Mouse (Mus musculus): ENCODE measurements at regions not wholly inside any gene's neighbourhood (a gene's known extent, or its start where the extent isn't known, plus 50 kb on each side); places are given as distances from the start of the nearest gene placed in this dataset.

- TF ChIP-seq TAL1 (conservative IDR thresholded peaks at IDR 0.05; ENCODE audit: low read depth, low read length) = no peak
- TF ChIP-seq CTCF (IDR thresholded peaks at IDR 0.05; ENCODE audit: low read depth, low read length) = no peak
- no peak for TF ChIP-seq GATA2 (IDR thresholded peaks at IDR 0.05; ENCODE audit: borderline replicate concordance, low read depth, low read length)
Measured at GRCm38 (mm10) chr15:8581146-8581913, 61.6 kb upstream of the Gm2310 start.

Measured in G1E (cell line).